Mouse (Mus musculus): ENCODE data around the gene Basp1. TPM values are rescaled to one million over a fixed set of nuclear protein-coding genes. Genes with fewer than 3 reads are reported as not detected.
A peak's percentile ranks its signal among the peaks of the same experiment; 100 is the strongest.

Basp1 gene
- polyA plus RNA-seq, 1 experiment = 795 TPM

DNA sequence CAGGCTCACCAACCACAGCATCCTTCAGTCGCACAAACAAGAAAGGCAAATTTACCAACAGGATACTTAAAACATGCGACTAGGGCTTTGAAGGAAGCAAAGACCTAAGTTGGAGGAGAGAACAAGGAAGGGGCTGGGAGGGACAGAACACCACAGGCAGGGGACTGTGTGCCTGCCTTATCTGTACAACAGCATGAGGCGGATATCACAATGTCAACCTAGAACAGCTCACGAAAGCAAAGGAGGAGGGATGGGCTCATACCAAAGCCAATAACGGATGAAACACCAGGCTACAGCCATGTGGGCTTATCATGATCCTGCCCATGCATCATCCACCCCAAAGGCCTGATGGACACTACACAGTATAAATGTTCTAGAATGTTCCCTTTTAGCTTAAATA, 22.4 kb downstream of the Basp1 start:
- no peak for DNase-seq (ENCODE audit: low read depth)
- TF ChIP-seq CTCF (IDR thresholded peaks at IDR 0.05; ENCODE audit: borderline replicate concordance, extremely low read depth, insufficient read depth, insufficient read length) (no peak), POLR2A (IDR thresholded peaks at IDR 0.05; ENCODE audit: borderline replicate concordance, extremely low read depth, insufficient read depth, insufficient read length, poor library complexity, severe bottlenecking) (no peak)

DNA sequence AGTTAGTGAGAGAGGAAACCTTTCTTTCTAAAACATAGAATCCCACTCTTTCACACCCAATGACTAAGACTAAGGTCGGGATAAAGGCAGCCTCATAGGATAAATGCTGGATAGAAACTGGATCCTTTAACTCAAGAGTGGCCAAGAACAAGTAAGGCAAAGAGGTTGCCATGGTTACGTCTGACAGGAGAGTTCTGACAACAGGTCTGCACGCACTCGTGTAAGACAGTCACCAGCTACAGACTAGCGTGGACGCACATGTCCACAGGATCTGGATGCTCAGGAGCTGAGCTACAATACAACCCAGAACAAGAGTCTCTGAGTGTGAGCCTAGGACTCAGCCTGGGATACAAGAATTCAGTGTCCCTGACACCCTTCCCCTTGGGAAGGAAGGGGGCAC, 26.0 kb downstream of the Basp1 start:
- DNase-seq (ENCODE audit: low read depth) = no peak
- no peak for TF ChIP-seq CTCF (IDR thresholded peaks at IDR 0.05; ENCODE audit: borderline replicate concordance, extremely low read depth, insufficient read depth, insufficient read length)
- TF ChIP-seq POLR2A (IDR thresholded peaks at IDR 0.05; ENCODE audit: borderline replicate concordance, extremely low read depth, insufficient read depth, insufficient read length, poor library complexity, severe bottlenecking) = no peak

DNA sequence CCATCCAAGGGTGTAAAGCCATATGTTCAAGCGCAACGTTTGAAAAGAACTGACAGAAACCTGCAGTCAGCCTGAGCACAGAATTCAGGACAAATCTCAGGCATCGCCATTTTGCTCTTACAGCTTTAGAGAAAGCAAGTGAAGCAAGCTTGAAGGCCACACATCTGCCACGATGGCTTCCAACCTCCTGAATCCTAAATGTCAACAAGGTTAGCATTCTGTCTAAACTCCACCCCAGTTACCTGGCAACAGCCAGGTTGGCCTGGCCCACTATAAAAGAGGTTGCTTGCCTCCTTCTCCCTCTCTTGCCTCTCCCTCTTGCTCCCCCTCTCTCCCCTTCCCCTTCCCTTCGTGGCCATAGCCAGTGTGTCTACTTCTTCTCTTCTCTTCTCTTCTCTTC, 33.5 kb downstream of the Basp1 start:
- DNase-seq (ENCODE audit: low read depth) = no peak
- no peak for TF ChIP-seq CTCF (IDR thresholded peaks at IDR 0.05; ENCODE audit: borderline replicate concordance, extremely low read depth, insufficient read depth, insufficient read length)
- no peak for TF ChIP-seq POLR2A (IDR thresholded peaks at IDR 0.05; ENCODE audit: borderline replicate concordance, extremely low read depth, insufficient read depth, insufficient read length, poor library complexity, severe bottlenecking)

DNA sequence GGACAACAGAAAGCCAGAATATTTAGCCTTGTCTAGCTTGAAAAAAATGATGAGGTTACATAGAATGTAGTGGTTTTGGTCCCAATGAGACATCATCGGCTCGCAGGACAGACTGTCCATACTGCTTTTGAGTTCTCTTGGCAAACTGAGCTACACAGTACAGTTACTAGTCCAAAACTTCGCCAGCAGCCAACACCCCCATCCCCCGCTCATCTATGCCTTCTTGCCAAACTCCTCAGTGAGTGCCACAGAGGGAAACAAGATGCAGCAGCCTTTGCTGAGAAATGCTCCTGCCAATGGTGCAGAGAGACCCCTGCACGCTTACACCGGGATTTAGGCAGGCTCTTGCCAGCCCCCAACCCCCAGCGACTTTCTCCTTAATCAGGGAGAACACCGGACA, 34.9 kb downstream of the Basp1 start:
- DNase-seq (ENCODE audit: low read depth) = peak; percentile 73
- TF ChIP-seq POLR2A (IDR thresholded peaks at IDR 0.05; ENCODE audit: borderline replicate concordance, extremely low read depth, insufficient read depth, insufficient read length, poor library complexity, severe bottlenecking) = no peak
- no peak for TF ChIP-seq CTCF (IDR thresholded peaks at IDR 0.05; ENCODE audit: borderline replicate concordance, extremely low read depth, insufficient read depth, insufficient read length)

DNA sequence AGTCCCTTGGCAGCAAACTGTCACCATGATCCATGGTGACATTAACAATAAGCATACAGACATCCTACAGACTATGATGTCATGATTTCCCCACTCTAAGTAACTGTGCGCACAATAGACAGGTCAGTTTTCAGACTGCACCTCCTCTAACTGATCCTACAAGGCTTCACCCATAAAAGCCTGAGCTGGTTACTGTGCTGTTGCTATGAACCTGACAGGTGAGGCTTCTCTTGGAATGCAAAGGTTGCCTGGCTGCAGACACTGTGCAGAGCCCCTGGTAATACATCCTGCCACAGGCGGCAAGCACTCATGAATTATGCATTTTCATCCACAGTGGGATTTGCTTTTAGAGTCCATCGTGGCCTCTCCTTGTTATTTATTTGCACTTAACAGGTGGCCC, 36.6 kb downstream of the Basp1 start:
- no peak for TF ChIP-seq CTCF (IDR thresholded peaks at IDR 0.05; ENCODE audit: borderline replicate concordance, extremely low read depth, insufficient read depth, insufficient read length)
- no peak for TF ChIP-seq POLR2A (IDR thresholded peaks at IDR 0.05; ENCODE audit: borderline replicate concordance, extremely low read depth, insufficient read depth, insufficient read length, poor library complexity, severe bottlenecking)
- peak; percentile 52 for DNase-seq (ENCODE audit: low read depth)

DNA sequence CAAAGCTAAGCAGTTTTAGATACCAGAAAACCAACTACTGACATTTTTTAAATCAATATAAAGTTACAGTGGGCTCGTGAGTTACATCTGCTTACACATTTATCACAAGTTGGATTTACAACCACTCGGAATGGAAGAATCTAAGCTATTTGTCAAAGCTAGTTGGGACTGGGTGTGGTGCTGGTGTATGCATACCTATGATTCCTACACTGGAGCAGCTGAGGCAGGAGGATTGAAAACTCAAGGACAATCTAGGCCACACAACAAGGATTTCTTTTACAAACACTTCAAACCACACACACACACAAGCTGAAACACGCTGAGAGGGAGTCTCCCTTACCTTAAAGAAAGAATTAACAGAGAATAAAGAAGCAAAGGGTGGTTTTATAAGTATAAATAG, 40.1 kb downstream of the Basp1 start:
- TF ChIP-seq CTCF (IDR thresholded peaks at IDR 0.05; ENCODE audit: borderline replicate concordance, extremely low read depth, insufficient read depth, insufficient read length) (no peak), POLR2A (IDR thresholded peaks at IDR 0.05; ENCODE audit: borderline replicate concordance, extremely low read depth, insufficient read depth, insufficient read length, poor library complexity, severe bottlenecking) (no peak)
- DNase-seq (ENCODE audit: low read depth) = no peak

DNA sequence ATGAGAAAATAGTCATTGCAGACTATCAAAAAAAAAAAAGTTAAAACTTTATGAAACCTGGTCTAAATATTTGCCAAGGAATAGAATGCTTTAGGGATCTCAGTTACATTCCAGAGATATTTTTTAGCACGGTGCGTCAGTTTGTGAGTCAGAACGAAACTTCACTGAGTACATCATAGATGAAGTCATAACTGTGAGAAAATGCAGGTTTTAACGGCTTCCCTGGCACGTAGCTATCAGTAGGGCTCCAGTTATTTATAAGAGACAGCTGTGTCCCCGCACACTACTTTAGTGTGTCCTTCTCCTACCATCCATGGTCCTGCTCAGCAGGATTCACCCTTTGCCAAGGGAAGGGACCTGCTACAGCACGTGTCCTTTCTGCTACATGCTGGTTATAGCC, 44.0 kb downstream of the Basp1 start:
- DNase-seq (ENCODE audit: low read depth) = no peak
- no peak for TF ChIP-seq CTCF (IDR thresholded peaks at IDR 0.05; ENCODE audit: borderline replicate concordance, extremely low read depth, insufficient read depth, insufficient read length)
- no peak for TF ChIP-seq POLR2A (IDR thresholded peaks at IDR 0.05; ENCODE audit: borderline replicate concordance, extremely low read depth, insufficient read depth, insufficient read length, poor library complexity, severe bottlenecking)

DNA sequence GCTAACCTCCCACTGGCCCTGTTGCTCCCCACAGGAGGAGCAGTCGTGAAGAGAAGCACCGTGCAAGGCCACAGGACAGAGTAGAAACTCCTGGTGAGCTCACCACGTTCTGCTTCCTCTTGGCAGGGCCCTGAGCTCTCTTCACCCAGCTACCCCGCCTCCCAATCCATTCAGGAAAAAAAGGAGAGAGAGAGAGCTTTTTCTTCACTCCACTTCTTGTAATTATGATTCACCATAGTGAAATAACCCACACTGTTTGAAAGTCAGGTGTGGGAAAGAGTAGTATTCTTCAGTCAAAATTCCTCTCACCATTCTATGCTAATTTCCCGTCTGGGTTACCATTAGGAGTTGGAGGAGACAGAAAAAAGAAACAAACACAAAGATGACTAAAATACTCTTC, 48.1 kb downstream of the Basp1 start:
- peak; percentile 49 for DNase-seq (ENCODE audit: low read depth)
- TF ChIP-seq CTCF (IDR thresholded peaks at IDR 0.05; ENCODE audit: borderline replicate concordance, extremely low read depth, insufficient read depth, insufficient read length) (no peak), POLR2A (IDR thresholded peaks at IDR 0.05; ENCODE audit: borderline replicate concordance, extremely low read depth, insufficient read depth, insufficient read length, poor library complexity, severe bottlenecking) (no peak)

DNA sequence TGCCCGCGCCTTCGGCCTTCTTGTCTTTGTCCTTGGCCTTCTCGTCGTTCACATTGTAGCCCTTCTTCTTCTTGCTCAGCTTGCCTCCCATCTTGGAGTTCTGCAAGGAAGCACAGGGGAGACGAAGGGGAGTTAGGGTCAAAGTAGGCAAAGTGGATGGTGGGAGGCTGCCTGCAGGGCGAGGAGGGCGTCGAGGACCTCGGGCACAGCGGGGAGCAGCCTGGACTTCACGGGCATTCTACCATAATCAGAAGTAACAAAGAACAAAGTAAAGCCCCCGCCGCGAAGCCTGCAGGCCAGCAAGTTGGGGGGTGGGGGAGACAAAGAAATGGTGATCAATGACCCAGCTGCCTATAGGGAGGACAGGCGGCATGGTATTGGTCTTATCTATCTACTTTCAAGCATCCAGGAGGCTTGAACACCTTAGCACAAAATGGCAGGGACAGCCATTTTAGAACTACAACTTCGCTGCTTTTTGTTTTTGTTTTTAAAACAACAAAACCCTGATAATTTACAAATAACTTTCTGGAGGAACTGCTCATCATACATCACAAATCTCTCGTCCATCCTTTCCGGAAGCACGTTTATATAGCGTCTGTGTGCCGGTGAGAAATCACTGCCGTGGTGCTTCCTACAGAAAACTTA, 48.6 kb downstream of the Basp1 start:
- no peak for TF ChIP-seq CTCF (IDR thresholded peaks at IDR 0.05; ENCODE audit: borderline replicate concordance, extremely low read depth, insufficient read depth, insufficient read length)
- no peak for TF ChIP-seq POLR2A (IDR thresholded peaks at IDR 0.05; ENCODE audit: borderline replicate concordance, extremely low read depth, insufficient read depth, insufficient read length, poor library complexity, severe bottlenecking)
- peak; percentile 58 for DNase-seq (ENCODE audit: low read depth)

DNA sequence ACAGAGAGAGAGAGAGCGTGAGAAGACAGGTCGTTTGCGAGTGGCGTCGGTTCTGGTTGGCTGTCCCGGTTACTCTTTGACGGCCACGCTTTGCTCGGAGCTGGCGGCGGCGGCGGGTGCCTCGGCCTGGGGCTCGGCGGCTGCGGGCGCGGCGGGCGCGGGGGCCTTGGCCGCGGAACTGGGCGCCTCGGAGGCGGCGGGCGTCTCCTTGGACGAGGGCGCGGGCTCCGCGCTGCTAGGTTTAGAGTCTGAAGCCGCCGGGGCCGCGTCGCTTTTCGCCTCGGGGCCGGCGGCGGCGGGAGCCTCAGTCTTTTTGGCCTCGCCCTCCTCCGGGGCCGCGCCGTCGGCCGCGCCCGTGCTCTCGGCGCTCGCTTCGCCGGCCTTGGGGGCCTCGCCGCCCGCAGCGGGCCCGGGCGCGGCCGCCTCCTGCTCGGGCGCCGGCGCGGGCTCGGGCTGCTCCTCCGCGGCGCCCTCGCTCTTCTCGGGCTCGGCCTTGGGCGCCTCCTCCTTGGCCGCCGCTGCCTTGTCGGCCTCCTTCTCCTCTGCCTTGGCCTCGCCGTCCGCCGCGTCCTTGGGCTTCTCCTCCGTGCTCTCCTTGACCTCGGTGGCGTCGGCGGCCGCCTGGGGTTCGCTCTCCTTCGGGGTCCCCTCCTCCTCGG, 49.3 kb downstream of the Basp1 start:
- TF ChIP-seq POLR2A (IDR thresholded peaks at IDR 0.05; ENCODE audit: borderline replicate concordance, extremely low read depth, insufficient read depth, insufficient read length, poor library complexity, severe bottlenecking) (no peak), CTCF (IDR thresholded peaks at IDR 0.05; ENCODE audit: borderline replicate concordance, extremely low read depth, insufficient read depth, insufficient read length) (no peak)
- DNase-seq (ENCODE audit: low read depth) = no peak

DNA sequence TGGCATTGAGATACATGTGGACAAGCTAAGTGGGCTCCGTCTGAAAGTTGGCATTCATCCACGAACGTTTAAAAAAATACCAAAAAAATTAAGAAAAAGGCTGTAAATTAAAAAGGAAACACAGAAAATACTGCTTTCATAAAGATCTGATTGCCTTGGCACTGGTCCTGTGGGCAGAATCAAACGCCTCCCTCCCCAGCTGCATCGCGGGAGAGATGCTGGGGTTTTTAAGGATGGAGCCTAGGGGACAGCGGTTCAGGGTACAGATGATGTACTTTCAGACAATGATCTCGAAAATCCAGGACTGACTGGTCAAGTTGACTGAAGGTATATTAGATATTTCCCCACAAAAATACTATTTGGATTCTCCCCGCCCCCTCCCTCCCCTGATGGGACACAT, 49.9 kb downstream of the Basp1 start:
- peak; percentile 66 for DNase-seq (ENCODE audit: low read depth)
- no peak for TF ChIP-seq POLR2A (IDR thresholded peaks at IDR 0.05; ENCODE audit: borderline replicate concordance, extremely low read depth, insufficient read depth, insufficient read length, poor library complexity, severe bottlenecking)
- TF ChIP-seq CTCF (IDR thresholded peaks at IDR 0.05; ENCODE audit: borderline replicate concordance, extremely low read depth, insufficient read depth, insufficient read length) = no peak

DNA sequence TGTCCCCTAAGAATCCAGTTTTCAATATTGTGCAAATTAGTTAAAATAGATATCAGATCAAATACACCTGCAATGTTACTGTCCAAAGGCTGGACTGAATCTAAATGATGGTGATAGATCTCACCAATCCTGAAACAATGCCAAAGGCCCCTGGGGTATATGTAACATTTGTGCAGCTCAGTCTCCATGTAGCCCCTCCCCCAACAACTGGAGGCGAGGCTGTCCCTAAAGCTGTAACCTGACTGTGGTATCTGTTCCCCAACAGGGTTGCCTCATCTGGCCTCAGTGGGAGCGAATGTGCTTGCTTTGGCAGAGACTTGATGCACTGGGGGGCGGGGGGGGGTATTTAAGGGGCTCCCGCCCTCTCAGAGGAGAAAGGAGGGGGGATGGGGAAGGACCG, 52.7 kb downstream of the Basp1 start:
- peak; percentile 46 for DNase-seq (ENCODE audit: low read depth)
- TF ChIP-seq POLR2A (IDR thresholded peaks at IDR 0.05; ENCODE audit: borderline replicate concordance, extremely low read depth, insufficient read depth, insufficient read length, poor library complexity, severe bottlenecking) = no peak
- no peak for TF ChIP-seq CTCF (IDR thresholded peaks at IDR 0.05; ENCODE audit: borderline replicate concordance, extremely low read depth, insufficient read depth, insufficient read length)

All from brain, embryonic 14.5 days (tissue).